Mouse (Mus musculus) left cerebral cortex, postnatal 4 days (tissue): Measurements from ENCODE around the gene Ptprd. TPM values are rescaled to one million over a fixed set of nuclear protein-coding genes. Genes with fewer than 3 reads are reported as not detected.

Experiments
- DNase-seq: peaks from one replicate; pipeline ENCODE4 v3.0.0-alpha.2; 2022
- intact Hi-C: fragments of 180-260 bp; cut with DNase I; formaldehyde crosslinking; loops from one replicate; pipeline ENCODE4 v1.15.1; 2025
- microRNA-seq: library from miRNA; unstranded; fragments of <30 nt; microRNA quantifications from one replicate; pipeline ENCODE4 v1.2.0, GENCODE M21; 2022
- total RNA-seq, 2 experiments: library from RNA; stranded (reverse); gene quantifications; 2 replicates each; pipeline ENCODE4 v1.2.3; 2021

Ptprd gene
- total RNA-seq, 2 experiments from 2014 or later, result 386 to 447 TPM

DNA sequence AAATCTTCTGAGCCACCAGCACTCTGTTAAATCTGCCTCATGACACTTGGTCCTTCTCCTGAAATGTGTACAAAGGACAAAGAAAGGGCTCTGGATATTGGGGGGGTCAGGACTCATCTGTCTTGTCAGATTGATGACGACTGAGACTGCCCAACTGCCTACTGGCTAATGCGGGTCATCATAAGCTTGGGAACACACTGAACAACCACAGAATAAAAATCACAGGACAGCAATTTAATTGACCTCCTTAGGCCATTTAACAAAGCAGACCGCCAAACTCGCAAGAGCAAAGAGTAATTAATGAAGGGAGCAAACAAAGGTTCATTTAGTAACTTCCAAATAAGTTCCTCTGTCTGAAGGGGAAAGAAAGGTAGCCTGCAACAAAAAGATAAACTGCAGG is 2215.9 kb downstream of the Ptprd start:
- intact Hi-C loops, result no loop called here
- no peak for DNase-seq

DNA sequence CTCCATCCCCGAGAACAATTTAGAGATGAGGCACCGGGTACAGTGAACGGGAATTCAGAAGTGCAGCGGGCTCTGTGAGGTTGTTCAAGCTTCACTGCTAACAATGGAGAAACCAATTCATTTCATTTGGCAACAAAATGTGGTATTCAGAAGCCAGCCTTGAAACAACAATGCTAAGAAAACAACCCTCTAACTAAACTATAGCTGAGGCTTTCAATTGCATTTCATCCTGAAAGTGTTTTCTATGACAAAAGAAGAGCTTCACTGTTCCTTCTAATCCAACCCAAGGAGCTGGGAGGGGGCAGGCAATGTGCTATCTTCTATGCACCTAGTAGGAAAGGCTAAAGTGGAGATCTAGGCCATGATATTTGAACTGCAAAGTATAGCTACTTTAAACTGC is 2217.2 kb downstream of the Ptprd start:
- no peak for DNase-seq
- intact Hi-C loops, result no loop called here

DNA sequence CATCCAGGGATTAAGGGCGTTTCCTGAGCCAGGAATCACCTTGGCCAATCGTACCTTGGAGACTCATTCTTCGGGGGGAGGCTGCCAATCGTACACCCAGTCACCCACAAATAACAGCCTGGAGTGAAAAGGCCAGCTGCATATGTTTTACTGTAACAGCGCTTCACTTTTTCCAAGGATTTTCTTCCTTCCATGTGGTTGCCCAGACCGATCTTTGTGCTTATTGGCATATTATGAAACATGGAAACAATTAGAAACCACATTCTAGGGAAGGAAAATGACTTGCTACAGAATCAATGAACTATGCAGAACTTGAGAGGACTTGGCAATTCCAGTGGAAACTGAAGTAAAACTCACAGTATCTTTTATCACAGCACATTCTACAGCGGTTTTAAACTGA is 2218.7 kb downstream of the Ptprd start:
- DNase-seq, result no peak
- intact Hi-C loops, result no loop called here

DNA sequence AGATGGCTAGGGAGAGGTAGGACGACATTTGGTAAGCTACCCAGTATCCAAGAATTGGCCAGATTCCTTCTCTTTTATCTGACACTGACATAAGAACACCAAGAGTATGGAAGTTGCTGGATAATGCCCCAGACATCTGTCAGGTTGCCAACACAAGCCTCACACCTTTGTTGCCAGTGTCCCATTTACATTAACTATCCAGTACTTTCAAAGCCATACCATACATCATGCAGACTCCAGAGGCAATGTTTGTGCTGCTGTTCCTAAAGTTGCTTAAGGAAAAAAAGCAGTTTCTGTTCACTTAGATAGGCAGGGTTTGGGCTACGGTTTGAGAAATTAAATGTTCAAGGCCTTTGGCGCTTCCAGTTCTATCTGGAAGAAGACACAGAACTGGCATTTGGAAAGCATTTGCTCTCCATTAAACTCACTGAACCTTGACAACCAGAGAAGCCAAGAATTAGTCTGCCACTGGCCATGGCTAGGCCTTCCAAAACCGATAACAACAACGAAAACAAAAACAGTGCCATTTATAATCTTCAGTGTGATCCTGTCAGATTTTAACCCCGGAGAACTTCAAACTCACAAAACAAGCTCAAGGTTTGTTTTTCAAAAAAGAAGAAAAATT is 2220.0 kb downstream of the Ptprd start:
- no peak for DNase-seq
- intact Hi-C loops, result no loop called here

DNA sequence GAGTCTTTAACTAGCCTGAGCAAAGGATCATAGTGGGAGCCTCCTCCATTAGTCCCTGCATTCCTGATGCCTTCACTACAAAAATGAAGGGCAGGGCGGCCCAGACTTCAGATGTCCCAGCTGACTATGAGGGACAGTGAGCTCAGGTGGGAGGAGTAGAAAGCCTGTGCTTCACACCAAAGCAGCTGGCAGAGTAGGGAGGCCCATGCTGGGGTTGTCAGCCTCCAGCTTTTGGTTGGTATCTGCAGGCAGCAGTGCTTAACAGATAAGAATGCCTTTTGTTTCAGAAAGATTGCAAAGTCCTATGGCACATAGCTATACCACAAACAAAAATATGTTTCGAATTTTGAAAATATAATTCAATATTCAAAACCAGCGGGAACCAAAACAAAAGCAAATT is 2237.0 kb downstream of the Ptprd start:
- intact Hi-C loops, result no loop called here
- DNase-seq, result no peak

DNA sequence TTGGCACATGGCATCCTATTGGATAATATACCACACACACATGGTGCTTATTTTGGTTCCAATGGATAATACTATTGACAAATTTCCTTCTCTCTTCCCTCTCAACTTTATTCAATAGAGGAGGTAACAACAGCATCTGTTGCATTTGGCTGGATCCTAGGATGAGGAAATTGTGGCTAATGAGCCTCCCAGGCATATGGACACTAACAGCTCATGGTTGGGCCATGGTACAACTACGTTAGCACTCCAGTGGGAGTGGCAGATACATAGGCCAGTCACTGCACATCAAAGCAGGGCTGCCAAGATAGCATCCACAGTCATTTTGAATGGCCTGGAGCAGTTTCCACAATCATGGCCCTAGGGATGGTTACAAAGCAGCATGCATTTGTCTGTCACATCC is 2238.4 kb downstream of the Ptprd start:
- intact Hi-C loops, result no loop called here
- DNase-seq, result peak; percentile 24

DNA sequence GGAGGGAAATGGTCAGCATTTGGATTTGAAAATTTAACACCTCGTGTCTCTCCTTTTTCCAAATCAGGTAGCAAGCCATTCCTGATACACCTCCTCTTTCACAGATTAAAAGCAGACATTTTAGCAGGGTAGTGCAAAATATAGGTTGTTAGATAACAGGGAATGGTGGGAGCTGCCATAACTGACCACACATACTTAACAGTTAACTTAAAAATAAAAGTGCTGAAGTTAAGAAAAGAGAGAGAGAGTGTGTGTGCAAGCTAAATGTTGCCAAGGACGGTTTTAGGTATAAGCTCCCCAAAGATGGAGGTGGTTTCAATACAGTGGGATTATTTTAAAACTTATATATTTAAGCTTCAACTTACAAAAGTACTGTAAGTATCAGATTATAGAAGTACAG is 2241.8 kb downstream of the Ptprd start:
- intact Hi-C loops, result no loop called here

DNA sequence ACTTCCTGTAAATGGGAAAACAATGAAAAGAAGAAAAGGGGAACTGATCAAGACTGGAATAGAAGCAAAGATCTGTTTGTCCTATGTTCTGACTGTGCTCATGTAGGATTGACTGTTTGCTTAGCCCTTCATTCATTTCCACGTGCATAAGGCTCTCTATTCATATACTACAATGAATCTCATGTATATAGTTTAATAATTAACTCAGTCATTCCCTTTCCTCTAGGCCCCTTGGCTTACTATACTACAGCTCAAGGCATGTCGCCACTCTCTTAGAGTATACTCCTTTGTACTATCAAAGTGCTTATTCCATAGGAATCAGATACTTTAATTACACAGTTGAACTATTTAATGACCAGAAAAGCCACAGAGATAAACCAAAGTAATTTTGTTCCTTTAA is 2243.1 kb downstream of the Ptprd start:
- no peak for DNase-seq
- intact Hi-C loops, result no loop called here

More for the DNA sequence above, 2241.8 kb downstream of the Ptprd start:
- DNase-seq, result no peak

DNA sequence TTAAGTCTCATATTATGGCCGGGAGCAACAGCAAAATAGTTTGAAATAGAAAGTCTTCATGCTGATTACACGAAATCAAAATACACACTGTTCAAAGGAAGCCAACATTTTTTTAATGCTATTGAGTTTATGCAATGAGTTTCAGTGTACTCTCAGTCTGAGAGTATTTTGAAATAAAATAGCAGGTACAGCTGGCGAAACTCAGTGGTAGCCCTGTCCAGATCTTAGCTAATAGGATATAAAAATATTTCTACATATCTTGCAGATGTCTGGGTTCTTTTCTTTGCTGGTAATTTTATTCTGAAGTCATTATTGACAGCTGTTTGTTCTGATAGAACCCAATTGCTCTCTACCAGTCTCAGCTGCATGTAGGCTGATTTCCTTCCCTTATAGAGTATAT is 2246.0 kb downstream of the Ptprd start:
- DNase-seq, result no peak
- intact Hi-C loops, result no loop called here

DNA sequence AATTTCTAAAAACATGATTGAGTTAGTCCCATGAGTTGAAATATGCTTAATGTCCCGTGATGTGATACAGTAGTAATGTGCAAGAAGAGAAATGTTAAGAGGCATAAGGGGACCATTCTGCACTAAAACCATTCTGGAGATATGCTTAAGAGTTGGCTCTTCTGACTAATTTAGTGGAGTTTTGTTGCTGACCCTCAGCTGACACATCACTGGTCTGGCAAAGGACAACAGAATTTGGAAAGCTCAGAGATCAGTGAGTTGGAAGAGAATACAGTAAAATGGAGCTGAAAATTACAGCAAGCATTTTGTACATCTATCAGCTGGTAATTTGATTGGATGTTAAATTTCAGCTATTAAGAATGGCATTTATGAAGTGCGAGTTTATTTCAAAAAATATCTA is 2248.8 kb downstream of the Ptprd start:
- DNase-seq, result no peak
- intact Hi-C loops, result no loop called here

DNA sequence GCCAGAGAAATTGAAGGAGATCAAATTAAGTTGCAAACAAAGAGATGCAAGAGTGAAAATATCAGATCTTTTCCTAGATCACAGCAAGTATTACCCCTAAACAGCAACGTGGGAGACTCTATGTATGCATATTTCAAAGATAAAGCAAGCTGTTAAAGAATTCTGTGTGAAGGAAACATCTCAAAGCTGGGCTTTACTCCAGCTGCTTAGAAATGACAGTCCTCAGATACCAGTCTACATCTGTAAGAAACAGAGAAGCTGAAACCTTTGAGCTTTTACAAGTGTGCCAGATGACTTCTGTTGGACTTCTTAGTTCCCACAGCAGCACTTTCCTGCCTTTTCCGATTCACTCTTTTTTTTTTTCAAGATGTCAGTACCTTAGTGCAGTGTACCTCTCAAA is 2249.9 kb downstream of the Ptprd start:
- no peak for DNase-seq
- intact Hi-C loops, result no loop called here

DNA sequence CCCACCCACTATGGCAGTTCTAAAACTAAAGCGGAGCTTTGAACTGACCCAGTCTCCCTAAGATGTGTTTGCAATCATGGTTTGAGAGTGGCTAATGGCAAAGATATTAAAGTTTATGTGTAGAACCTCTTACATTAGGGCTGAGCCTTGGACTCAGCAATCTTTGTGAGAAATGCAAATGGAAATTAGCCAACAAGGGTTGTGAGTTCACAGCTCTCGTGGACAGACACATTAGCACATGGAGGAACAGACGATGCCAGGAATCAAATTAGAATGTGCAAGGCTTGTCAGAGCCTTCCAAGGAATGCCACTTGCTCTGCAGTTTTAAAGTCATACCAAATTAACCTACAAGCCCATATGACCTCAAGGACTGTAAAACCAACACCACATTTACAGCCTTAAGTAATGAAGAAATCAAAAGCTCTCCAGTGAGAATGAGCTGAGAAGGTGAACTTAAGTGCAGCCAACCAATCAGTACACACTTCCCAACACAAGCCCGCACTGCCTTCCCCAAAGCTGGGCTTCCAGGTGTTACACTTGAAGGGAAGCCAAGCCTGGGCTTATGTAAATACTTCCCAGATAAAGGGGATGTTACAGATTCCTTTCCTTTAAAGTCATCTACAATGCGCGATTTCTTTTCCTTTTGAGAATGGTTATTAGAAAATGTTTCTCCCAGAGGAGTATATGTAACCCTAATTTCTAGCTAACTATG is 2258.3 kb downstream of the Ptprd start:
- intact Hi-C loops, result no loop called here
- no peak for DNase-seq

DNA sequence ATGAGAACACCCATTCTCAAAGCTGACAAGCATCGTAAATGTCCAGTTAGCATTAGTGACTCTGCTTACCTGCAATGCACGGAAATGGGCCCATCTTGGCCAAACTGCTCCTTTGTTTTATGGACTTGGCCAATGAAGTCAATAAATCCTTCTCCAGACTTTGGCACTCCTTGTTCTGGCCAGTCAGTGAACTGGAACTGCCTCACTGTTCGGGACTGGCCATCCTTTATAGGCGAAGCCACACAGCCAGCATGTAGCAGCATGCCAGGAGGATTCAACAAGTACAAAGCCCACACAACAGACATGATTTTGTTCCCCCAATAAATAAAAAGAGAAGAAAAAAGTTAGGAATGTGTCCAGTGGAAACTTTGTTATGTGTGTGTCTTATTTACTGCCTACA is 2261.2 kb downstream of the Ptprd start:
- peak; percentile 17 for DNase-seq
- intact Hi-C loops, result no loop called here

DNA sequence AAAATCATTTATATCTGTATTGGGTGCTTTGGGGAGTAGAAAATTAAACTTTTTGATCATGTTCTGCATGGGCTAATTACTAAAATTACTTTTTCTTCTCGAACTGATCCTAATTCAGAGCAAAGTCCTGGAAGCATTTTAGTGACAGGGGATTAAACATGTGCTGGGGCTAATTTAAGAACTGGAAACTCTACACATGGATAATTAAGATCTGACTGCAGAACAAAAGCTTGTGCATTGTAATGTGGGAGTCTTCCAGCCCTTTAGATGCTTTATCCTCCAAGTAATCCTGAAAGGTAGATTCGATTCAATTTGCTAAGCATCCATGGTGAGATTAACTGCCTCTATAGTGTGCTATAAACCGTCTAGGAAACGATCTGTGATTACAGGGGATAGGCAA is 2316.9 kb downstream of the Ptprd start:
- no peak for DNase-seq
- intact Hi-C loops, result no loop called here

Small RNA genes within 50 kb of the gene (microRNA-seq; reads per million reads assigned to microRNA genes)
- not detected for gene Gm23159
